Mouse (Mus musculus): ENCODE data around the gene Gm3411. TPM values are rescaled to one million over a fixed set of nuclear protein-coding genes. Genes with fewer than 3 reads are reported as not detected.
"Not testable (repeated sequence)": the region's sequence is repeated elsewhere in the genome, so short reads cannot be mapped to it uniquely, and the experiment has no call there.

The Gm3411 gene
- polyA plus RNA-seq (2011; ENCODE audit: insufficient read depth, insufficient read length, low read depth, missing spikeins), result 0.64 and 1.7 TPM in 2 replicates

- not testable (repeated sequence) for H3K9me3 ChIP-seq (replicated peaks; ENCODE audit: control insufficient read depth, insufficient read depth, low read length, poor library complexity, severe bottlenecking); H3K27ac ChIP-seq (ENCODE audit: insufficient read depth, low read length); H3K36me3 ChIP-seq (ENCODE audit: control insufficient read depth, insufficient read depth, low read length, poor library complexity, severe bottlenecking); H3K4me1 ChIP-seq (ENCODE audit: control insufficient read depth, insufficient read depth, low read length); H3K27me3 ChIP-seq (ENCODE audit: control insufficient read depth, insufficient read depth, low read length, poor library complexity, severe bottlenecking)
- Histone ChIP-seq H3K9ac (ENCODE audit: low read depth, poor library complexity, severe bottlenecking) (0 out of 2 replicates have a peak within 1 kb of the TSS, but pooled peaks have one; percentile 51), H3K4me3 (ENCODE audit: low read depth, low read length) (peak within 1 kb of the TSS; percentile 40)
Measured at GRCm38 (mm10) chr14:6286931-6287715, at the start of gene Gm3411. Gene Gm3411, minus strand, starts transcription at chr14:6287250.

GRCm38 (mm10) chr14:6304743-6305142 lies 17.7 kb upstream of the Gm3411 start, which contains the start of gene Gm21103:
Gene Gm21103, minus strand, starts transcription at chr14:6304843.
- H3K27ac ChIP-seq (ENCODE audit: insufficient read depth, low read length); H3K4me1 ChIP-seq (ENCODE audit: control insufficient read depth, insufficient read depth, low read length); H3K9me3 ChIP-seq (replicated peaks; ENCODE audit: control insufficient read depth, insufficient read depth, low read length, poor library complexity, severe bottlenecking); H3K9ac ChIP-seq (ENCODE audit: low read depth, poor library complexity, severe bottlenecking); H3K36me3 ChIP-seq (ENCODE audit: control insufficient read depth, insufficient read depth, low read length, poor library complexity, severe bottlenecking); H3K4me3 ChIP-seq (ENCODE audit: low read depth, low read length); H3K27me3 ChIP-seq (ENCODE audit: control insufficient read depth, insufficient read depth, low read length, poor library complexity, severe bottlenecking): not testable (repeated sequence)

- H3K4me1 ChIP-seq (ENCODE audit: control insufficient read depth, insufficient read depth, low read length); H3K27ac ChIP-seq (ENCODE audit: insufficient read depth, low read length); H3K27me3 ChIP-seq (ENCODE audit: control insufficient read depth, insufficient read depth, low read length, poor library complexity, severe bottlenecking); H3K36me3 ChIP-seq (ENCODE audit: control insufficient read depth, insufficient read depth, low read length, poor library complexity, severe bottlenecking); H3K9me3 ChIP-seq (replicated peaks; ENCODE audit: control insufficient read depth, insufficient read depth, low read length, poor library complexity, severe bottlenecking); H3K9ac ChIP-seq (ENCODE audit: low read depth, poor library complexity, severe bottlenecking); H3K4me3 ChIP-seq (ENCODE audit: low read depth, low read length): not testable (repeated sequence)
Measured at GRCm38 (mm10) chr14:6219192-6219591, 67.9 kb downstream of the Gm3411 start, which contains the start of gene Gm21560. Gene Gm21560, minus strand, starts transcription at chr14:6219292.

Other genes starting within 250 kb of the Gm3411 start
- gene Gm6337, start 229.0 kb downstream of the Gm3411 start, polyA plus RNA-seq (2011; ENCODE audit: insufficient read depth, insufficient read length, low read depth, missing spikeins), result not detected in 2 replicates
- 0.90 and 2.8 TPM in 2 replicates for gene Gm8206, start 193.3 kb downstream of the Gm3411 start, polyA plus RNA-seq (2011; ENCODE audit: insufficient read depth, insufficient read length, low read depth, missing spikeins)
- 1.0 and 1.4 TPM in 2 replicates for gene Gm3468, start 178.6 kb downstream of the Gm3411 start, polyA plus RNA-seq (2011; ENCODE audit: insufficient read depth, insufficient read length, low read depth, missing spikeins)
- gene Gm3476, start 161.4 kb downstream of the Gm3411 start, polyA plus RNA-seq (2011; ENCODE audit: insufficient read depth, insufficient read length, low read depth, missing spikeins), result not detected in 2 replicates
- not detected in 2 replicates for gene Gm21560, start 68.0 kb downstream of the Gm3411 start, polyA plus RNA-seq (2011; ENCODE audit: insufficient read depth, insufficient read length, low read depth, missing spikeins)
- not detected in 2 replicates for gene Gm21103, start 17.6 kb upstream of the Gm3411 start, polyA plus RNA-seq (2011; ENCODE audit: insufficient read depth, insufficient read length, low read depth, missing spikeins)
- not detected in 2 replicates for gene Gm3618, start 56.4 kb upstream of the Gm3411 start, polyA plus RNA-seq (2011; ENCODE audit: insufficient read depth, insufficient read length, low read depth, missing spikeins)
- gene Gm16440, start 103.1 kb upstream of the Gm3411 start, polyA plus RNA-seq (2011; ENCODE audit: insufficient read depth, insufficient read length, low read depth, missing spikeins), result not detected in 2 replicates
- 0.40 TPM in 1 of 2 replicates, not detected in the other for gene Gm3591, start 125.2 kb upstream of the Gm3411 start, polyA plus RNA-seq (2011; ENCODE audit: insufficient read depth, insufficient read length, low read depth, missing spikeins)
- not detected in 2 replicates for gene Gm3594, start 157.4 kb upstream of the Gm3411 start, polyA plus RNA-seq (2011; ENCODE audit: insufficient read depth, insufficient read length, low read depth, missing spikeins)